Mouse (Mus musculus) liver, adult 2 months (tissue): ENCODE data around the gene Mrps26.

Source experiments
- CTCF ChIP-seq: fragments of 200-500 bp; IDR thresholded peaks from 2 replicates; pipeline ENCODE4 v1.5.1; 2011; ENCODE audit warnings: low read depth, low read length, control low read depth
- POLR2A ChIP-seq: fragments of 200-500 bp; IDR thresholded peaks from 2 replicates; pipeline ENCODE4 v1.6.1; 2011; ENCODE audit warnings: low read length, control low read depth; ENCODE audit not compliant: insufficient read depth; ENCODE audit errors: extremely low read depth

GRCm38 (mm10) chr2:130598399-130598798 lies 34.9 kb downstream of the Mrps26 start:
- no peak for TF ChIP-seq POLR2A
- no peak for TF ChIP-seq CTCF
